Mouse (Mus musculus) embryonic stem cell, embryonic (primary cell): ENCODE measurements around the gene Tfap4.

Experiments used
- CTCF ChIA-PET, 4 experiments: fragments of 300-600 bp in 2 of 4; fragments of 350-600 bp in 2 of 4; sonication (Branson Sonifier 250); formaldehyde crosslinking; loops; one replicate each; lab custom pipeline; 2022; ENCODE audit warnings: inconsistent platforms in 2 of 4; lab: Charles Lee
- POLR2A ChIA-PET, 4 experiments: fragments of 300-600 bp in 2 of 4; fragments of 350-600 bp in 2 of 4; sonication (Branson Sonifier 250); formaldehyde crosslinking; loops; one replicate each; lab custom pipeline; 2022; ENCODE audit warnings: antibody characterized with exemption in 4 of 4, inconsistent platforms in 1 of 4; lab: Charles Lee

Tfap4 gene

DNA sequence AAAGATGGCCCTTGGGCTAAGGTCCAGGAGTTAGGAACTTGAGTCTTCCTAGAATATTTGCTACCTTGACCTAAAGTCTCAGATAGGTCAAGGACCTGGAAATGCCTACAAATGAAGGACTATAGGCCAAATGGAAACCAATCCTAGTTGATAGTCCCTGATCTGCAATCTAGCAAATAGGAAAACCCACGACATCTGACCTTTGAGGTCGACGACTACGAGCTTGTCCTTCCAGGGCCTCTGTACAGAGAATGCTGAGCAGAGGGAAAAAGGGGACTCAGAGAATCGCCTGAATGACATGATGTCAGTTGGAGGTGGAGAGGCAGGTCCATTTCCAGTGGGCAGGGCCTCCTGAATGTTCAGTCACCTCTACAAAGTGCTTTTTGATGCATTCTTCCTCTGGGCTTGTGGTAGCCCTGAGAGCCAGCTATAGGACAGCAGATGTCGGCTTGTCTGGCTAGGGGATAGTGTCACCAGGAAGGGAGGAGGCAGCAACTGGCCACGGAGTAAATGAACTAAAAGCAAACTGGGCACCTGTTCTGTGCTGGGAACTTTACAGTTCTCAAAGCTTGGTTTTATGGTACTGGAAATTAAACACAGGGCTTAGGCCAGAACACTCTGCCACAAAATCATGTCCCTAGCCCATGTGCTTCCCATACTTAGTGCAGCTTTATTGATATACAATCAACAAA, 36.2 kb downstream of the Tfap4 start:
- POLR2A ChIA-PET: interaction anchor here (0.5 to 1.9 kb wide), 11 partner anchors 9 to 599 kb away, joined by 3 to 7 read pairs (median 3); partner anchors contain the start of gene Srl (in 1 of the 4)
- CTCF ChIA-PET: interaction anchor here in 2 of 4 experiments (1.0 to 2.5 kb wide), 4 partner anchors 13 to 34 kb away, joined by 3 to 8 read pairs (median 3); partner anchors contain the start of gene Srl (in 1 of the 2)

- ChIA-PET POLR2A (interaction anchor here (0.5 to 2.1 kb wide), 12 partner anchors 11 to 53 kb away, joined by 3 to 9 read pairs (median 3); partner anchors contain the start of gene Srl (in 3 of the 4)), CTCF (interaction anchor here in 3 of 4 experiments (0.6 to 2.5 kb wide), 6 partner anchors 13 to 45 kb away, joined by 3 to 8 read pairs (median 3); partner anchors contain the start of gene Srl (in 1 of the 3))
Measured at GRCm38 (mm10) chr16:4522879-4523278, 36.8 kb downstream of the Tfap4 start.

DNA sequence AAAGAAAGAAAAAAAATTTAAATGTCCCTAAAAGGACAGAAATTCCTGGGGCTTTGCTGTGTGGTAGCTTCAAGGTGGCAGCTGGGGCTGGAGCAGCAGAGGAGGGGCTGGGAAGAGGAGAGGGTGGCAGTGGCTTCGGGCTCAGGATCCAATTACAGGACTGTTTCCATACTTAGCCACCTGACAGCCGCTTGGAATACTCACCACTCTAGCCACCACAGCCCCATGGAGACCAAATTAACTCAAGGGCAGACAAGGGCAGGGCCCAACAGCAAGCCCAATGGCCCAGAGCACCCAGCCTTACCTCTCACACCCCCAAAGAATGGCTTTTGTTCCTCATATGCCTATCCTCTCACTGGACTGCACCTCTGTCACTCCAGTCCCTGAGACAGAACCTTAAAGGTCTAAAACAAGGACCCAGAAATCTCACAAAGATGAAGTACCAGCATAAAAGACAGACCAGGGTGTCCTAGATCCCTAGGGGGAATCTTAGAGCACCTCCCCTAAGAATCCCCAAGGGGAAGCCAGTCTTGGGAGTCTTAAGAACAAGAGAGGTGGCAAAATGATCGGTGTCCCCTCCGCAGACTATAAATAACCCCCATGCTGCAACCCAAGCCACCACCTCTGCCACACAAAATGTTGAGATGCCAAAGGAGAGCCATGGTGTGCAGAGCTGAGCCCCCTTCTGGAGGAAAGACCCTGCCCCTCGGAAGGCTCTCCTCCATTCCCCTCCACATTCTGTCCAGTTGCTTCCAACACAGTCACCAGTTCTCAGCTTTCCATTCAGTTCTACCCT, 37.7 kb downstream of the Tfap4 start:
- CTCF ChIA-PET: interaction anchor here in 2 of 4 experiments (0.7 to 1.9 kb wide), 3 partner anchors 20 to 46 kb away, joined by 3 to 5 read pairs (median 3); partner anchors contain the start of gene Srl (in 1 of the 2)
- POLR2A ChIA-PET: interaction anchor here in 3 of 4 experiments (0.7 to 2.1 kb wide), 14 partner anchors 12 to 86 kb away, joined by 3 to 9 read pairs (median 4); partner anchors contain the start of gene Srl (in 2 of the 3)

DNA sequence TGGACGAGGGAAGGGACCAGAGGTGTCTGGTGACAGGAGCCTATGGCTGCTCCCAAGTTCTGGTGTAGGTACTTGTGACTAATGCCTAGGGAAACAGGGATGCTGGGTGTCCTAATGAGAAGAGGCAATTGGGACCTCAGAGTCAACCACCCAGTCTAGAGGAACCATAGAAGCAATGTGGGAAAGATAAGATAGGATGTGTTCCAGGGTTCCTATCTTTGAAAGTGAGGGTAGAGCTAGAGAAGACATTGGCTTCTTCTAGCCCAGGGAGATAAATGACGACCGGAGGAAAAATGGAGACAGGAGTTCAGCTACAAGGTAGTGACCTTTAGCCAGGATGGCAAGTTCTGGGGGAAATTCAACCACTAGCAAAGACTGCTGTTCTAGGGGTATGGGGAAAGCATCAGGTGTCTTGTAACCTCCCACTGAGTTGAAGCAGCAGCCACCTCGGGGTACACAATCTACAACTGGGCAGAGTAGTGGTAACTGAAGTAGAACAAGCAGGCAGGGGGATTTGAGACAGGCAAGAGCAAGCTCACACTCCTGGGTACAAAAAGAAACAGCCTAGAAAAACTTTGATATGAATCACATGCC, 38.5 kb downstream of the Tfap4 start:
- CTCF ChIA-PET: interaction anchor here in 2 of 4 experiments (0.7 to 1.9 kb wide), 2 partner anchors 20 to 47 kb away, joined by 3 to 5 read pairs; partner anchors contain the start of gene Srl (in 1 of the 2)
- POLR2A ChIA-PET: interaction anchor here in 3 of 4 experiments (0.5 to 2.1 kb wide), 10 partner anchors 11 to 66 kb away, joined by 3 to 9 read pairs (median 4); partner anchors contain the start of gene Srl (in 1 of the 3)

DNA sequence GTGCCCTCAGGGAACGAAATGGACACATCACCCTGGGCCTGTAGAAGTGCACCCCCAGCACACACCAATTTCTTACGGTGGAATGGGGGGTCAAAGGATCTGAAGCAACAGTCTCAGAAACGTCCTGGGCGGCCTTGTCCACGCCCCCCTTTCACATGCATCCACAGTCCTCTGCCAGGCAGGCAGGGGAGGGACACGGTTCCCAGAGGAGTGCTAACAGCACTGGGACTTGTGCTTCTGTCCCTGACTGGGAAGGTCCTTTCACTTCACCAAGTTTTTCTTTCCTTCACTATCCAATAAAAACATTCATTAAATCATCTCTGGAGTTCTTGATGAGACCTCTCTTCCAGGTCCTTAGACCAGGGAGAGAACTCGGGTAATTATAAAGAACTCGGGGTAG, 39.0 kb downstream of the Tfap4 start:
- ChIA-PET POLR2A (interaction anchor here in 3 of 4 experiments (0.5 to 1.8 kb wide), 7 partner anchors 10 to 65 kb away, joined by 3 to 8 read pairs (median 3); no protein-coding TSS in a partner anchor), CTCF (interaction anchor here in 1 of 4 experiments (2.0 kb wide), 1 partner anchor 32 kb away, joined by 5 read pairs; no protein-coding TSS in a partner anchor)

DNA sequence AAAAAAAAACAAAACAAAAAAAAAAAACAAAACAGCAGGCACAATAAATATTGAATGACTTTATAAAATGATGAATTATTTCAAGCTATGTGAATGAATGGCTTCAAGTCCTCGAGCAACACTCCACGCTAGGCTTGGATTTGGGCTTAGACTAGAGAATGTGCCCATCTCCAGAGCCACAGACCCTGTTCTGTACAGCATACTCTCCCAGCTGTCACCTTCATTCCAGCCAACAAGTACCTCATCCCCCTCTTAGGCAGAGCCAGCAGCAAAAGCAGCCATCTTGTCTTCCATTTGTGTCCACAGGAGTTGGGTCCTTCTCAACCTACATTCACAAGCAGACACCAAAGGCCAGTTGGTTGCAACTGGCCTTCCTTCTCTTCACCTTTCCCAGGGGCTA, 39.8 kb downstream of the Tfap4 start:
- POLR2A ChIA-PET: interaction anchor here in 2 of 4 experiments (0.8 to 1.4 kb wide), 4 partner anchors 13 to 208 kb away, joined by 3 to 4 read pairs (median 3); no protein-coding TSS in a partner anchor
- CTCF ChIA-PET: interaction anchor here (0.6 to 2.0 kb wide), 5 partner anchors 31 to 93 kb away, joined by 3 to 8 read pairs (median 5); no protein-coding TSS in a partner anchor

- ChIA-PET POLR2A (interaction anchor here in 3 of 4 experiments (0.6 to 1.5 kb wide), 6 partner anchors 12 to 208 kb away, joined by 3 to 4 read pairs (median 3); no protein-coding TSS in a partner anchor), CTCF (interaction anchor here in 2 of 4 experiments (0.6 to 2.0 kb wide), 2 partner anchors 30 to 188 kb away, joined by 3 to 5 read pairs; no protein-coding TSS in a partner anchor)
Measured at GRCm38 (mm10) chr16:4519157-4519556, 40.5 kb downstream of the Tfap4 start.

- CTCF ChIA-PET: no interaction called here
- POLR2A ChIA-PET: interaction anchor here in 1 of 4 experiments (1.5 kb wide), 1 partner anchor 43 kb away, joined by 3 read pairs; no protein-coding TSS in a partner anchor
Measured at GRCm38 (mm10) chr16:4517906-4518305, 41.7 kb downstream of the Tfap4 start.

DNA sequence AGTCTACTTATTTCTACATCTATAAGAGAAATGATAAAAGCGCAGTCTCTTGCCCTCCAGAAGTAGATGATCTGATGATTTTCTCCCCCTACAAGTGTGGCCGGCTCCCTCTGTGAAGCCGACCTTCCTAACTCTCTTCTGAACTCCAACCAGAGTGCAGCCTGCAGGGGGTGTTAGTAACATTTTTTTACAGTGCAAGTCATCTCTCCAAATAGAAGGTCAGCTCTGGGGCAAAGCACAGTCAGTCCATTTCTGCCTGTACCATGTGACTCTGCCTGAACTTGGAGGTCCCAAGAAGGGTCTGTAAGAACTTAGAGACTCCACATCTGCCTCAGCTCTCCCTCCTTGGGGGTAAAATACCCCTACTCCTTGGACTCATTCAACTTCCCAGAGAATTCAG, 45.3 kb downstream of the Tfap4 start:
- ChIA-PET POLR2A (interaction anchor here in 2 of 4 experiments (0.8 to 2.0 kb wide), 6 partner anchors 10 to 19 kb away, joined by 3 to 7 read pairs (median 4); no protein-coding TSS in a partner anchor), CTCF (interaction anchor here in 1 of 4 experiments (1.3 kb wide), 1 partner anchor 25 kb away, joined by 3 read pairs; no protein-coding TSS in a partner anchor)

GRCm38 (mm10) chr16:4512661-4513438, 46.8 kb downstream of the Tfap4 start:
- ChIA-PET POLR2A (interaction anchor here in 3 of 4 experiments (0.8 to 2.0 kb wide), 8 partner anchors 11 to 143 kb away, joined by 3 to 7 read pairs (median 3); partner anchors contain the start of gene Srl (in 1 of the 3)), CTCF (interaction anchor here in 2 of 4 experiments (1.0 to 1.1 kb wide), 2 partner anchors 24 to 154 kb away, joined by 3 read pairs; no protein-coding TSS in a partner anchor)

DNA sequence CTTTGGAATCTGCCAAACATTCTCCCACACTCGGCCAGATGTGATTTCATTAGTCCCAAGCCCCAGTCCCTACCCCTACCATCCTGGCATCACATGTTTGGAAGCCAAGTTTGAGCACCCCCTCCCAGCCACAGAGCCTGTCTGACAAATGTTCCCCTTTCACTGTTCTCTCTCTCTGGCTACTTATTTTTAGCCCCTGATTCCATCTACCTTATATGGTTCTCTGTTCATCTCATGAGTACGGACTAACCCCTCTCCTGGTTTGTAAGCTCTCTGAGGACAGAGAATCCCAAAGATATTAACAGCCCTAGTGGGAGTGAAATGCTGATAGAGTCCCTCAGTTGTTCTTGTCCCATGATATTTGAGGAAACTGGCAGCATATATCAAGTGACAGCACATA, 48.3 kb downstream of the Tfap4 start:
- ChIA-PET POLR2A (interaction anchor here in 2 of 4 experiments (0.8 to 1.0 kb wide), 4 partner anchors 12 to 177 kb away, joined by 3 read pairs; no protein-coding TSS in a partner anchor), CTCF (no interaction called here)

GRCm38 (mm10) chr16:4506181-4506580, 53.5 kb downstream of the Tfap4 start:
- CTCF ChIA-PET: interaction anchor here in 2 of 4 experiments (0.5 to 1.6 kb wide), 4 partner anchors 17 to 487 kb away, joined by 3 to 8 read pairs (median 4); no protein-coding TSS in a partner anchor
- POLR2A ChIA-PET: interaction anchor here in 3 of 4 experiments (1.0 to 2.7 kb wide), 7 partner anchors 8 to 36 kb away, joined by 3 to 31 read pairs (median 4); partner anchors contain the start of gene Srl (in 1 of the 3)

- POLR2A ChIA-PET: interaction anchor here in 2 of 4 experiments (0.8 to 5.6 kb wide), 5 partner anchors 13 to 57 kb away, joined by 3 to 18 read pairs (median 4); partner anchors contain the start of genes Srl (in 1 of the 2) and Tfap4 (in 1 of the 2)
- CTCF ChIA-PET: interaction anchor here in 1 of 4 experiments (2.0 kb wide), 1 partner anchor 14 kb away, joined by 4 read pairs; no protein-coding TSS in a partner anchor
Measured at GRCm38 (mm10) chr16:4503495-4503894, 56.2 kb downstream of the Tfap4 start.

GRCm38 (mm10) chr16:4502568-4502967, 57.1 kb downstream of the Tfap4 start:
- CTCF ChIA-PET: interaction anchor here in 1 of 4 experiments (0.7 kb wide), 1 partner anchor 127 kb away, joined by 7 read pairs; no protein-coding TSS in a partner anchor
- POLR2A ChIA-PET: interaction anchor here in 2 of 4 experiments (0.5 to 5.6 kb wide), 2 partner anchors 12 to 267 kb away, joined by 3 to 18 read pairs; no protein-coding TSS in a partner anchor

DNA sequence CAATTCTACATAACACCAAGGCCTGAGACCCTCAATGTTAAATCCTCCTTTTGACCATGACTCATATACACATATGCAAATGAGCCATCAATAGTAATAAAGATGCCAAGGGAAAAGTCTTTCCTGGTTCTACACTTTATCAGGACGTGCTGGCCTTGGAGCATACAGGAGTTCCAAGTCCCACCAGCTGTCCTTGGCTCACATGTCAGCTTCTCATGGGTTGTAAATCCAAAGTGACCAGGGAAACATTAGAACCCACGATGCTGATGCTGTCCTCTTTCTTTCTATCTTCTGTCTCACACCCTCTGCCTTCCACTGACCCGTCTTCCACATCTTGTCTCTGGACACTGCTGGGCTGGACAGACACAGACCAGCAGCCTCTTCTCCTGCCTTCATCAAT, 58.0 kb downstream of the Tfap4 start:
- ChIA-PET CTCF (interaction anchor here in 3 of 4 experiments (1.0 to 1.2 kb wide), 3 partner anchors 10 to 13 kb away, joined by 4 read pairs; no protein-coding TSS in a partner anchor), POLR2A (interaction anchor here in 3 of 4 experiments (0.6 to 5.6 kb wide), 8 partner anchors 8 to 106 kb away, joined by 3 to 18 read pairs (median 4); no protein-coding TSS in a partner anchor)
